Mouse (Mus musculus) limb, embryonic 15.5 days (tissue): ENCODE data around the gene 4933405L10Rik. TPM values are rescaled to one million over a fixed set of nuclear protein-coding genes. Genes with fewer than 3 reads are reported as not detected.

Source experiments
- polyA plus RNA-seq: library from polyadenylated mRNA; unstranded; fragments of >200 nt; fragmentation: Nextera tagmentation; extraction: Ambion mirVana; gene quantifications from 2 replicates; pipeline ENCODE4 v1.2.1, GENCODE M21; 2015

Gene 4933405L10Rik
- polyA plus RNA-seq, 1 experiment from 2014 or later, result 0.12 TPM

Other genes with a start within 250 kb of the 4933405L10Rik start
- 160 and 305 TPM in 2 replicates for gene Tppp3, start 236.1 kb upstream of the 4933405L10Rik start, polyA plus RNA-seq
- gene Zdhhc1, start 210.8 kb upstream of the 4933405L10Rik start, polyA plus RNA-seq, result 40.0 and 42.2 TPM in 2 replicates
- gene Hsd11b2, start 188.9 kb upstream of the 4933405L10Rik start, polyA plus RNA-seq, result 1.2 and 1.9 TPM in 2 replicates
- 97.4 and 103 TPM in 2 replicates for gene Atp6v0d1, start 141.6 kb upstream of the 4933405L10Rik start, polyA plus RNA-seq
- 20.9 and 24.6 TPM in 2 replicates for gene Ripor1, start 102.4 kb upstream of the 4933405L10Rik start, polyA plus RNA-seq
- 93.8 and 108 TPM in 2 replicates for gene Ctcf, start 71.1 kb upstream of the 4933405L10Rik start, polyA plus RNA-seq
- 1.8 and 2.4 TPM in 2 replicates for gene Agrp, start 70.3 kb upstream of the 4933405L10Rik start, polyA plus RNA-seq
- 0.47 and 0.58 TPM in 2 replicates for gene Carmil2, start 21.4 kb upstream of the 4933405L10Rik start, polyA plus RNA-seq
- 62.6 and 63.2 TPM in 2 replicates for gene Acd, start 6.6 kb upstream of the 4933405L10Rik start, polyA plus RNA-seq
- 15.2 and 17.5 TPM in 2 replicates for gene Pard6a, start 6.5 kb upstream of the 4933405L10Rik start, polyA plus RNA-seq
- 21.7 and 23.0 TPM in 2 replicates for gene Enkd1, start 555 bp downstream of the 4933405L10Rik start, polyA plus RNA-seq
- 20.1 and 22.1 TPM in 2 replicates for gene Gfod2, start 51.0 kb downstream of the 4933405L10Rik start, polyA plus RNA-seq
- 11.1 and 11.7 TPM in 2 replicates for gene Ranbp10, start 119.7 kb downstream of the 4933405L10Rik start, polyA plus RNA-seq
- 0.28 and 0.47 TPM in 2 replicates for gene Tsnaxip1, start 120.1 kb downstream of the 4933405L10Rik start, polyA plus RNA-seq
- 42.3 and 44.7 TPM in 2 replicates for gene Cenpt, start 145.6 kb downstream of the 4933405L10Rik start, polyA plus RNA-seq
- 71.2 and 73.0 TPM in 2 replicates for gene Thap11, start 147.5 kb downstream of the 4933405L10Rik start, polyA plus RNA-seq
- gene Nutf2, start 152.9 kb downstream of the 4933405L10Rik start, polyA plus RNA-seq, result 195 and 202 TPM in 2 replicates
- gene Edc4, start 173.2 kb downstream of the 4933405L10Rik start, polyA plus RNA-seq, result 47.3 and 49.5 TPM in 2 replicates
- gene Nrn1l, start 185.9 kb downstream of the 4933405L10Rik start, polyA plus RNA-seq, result 0.26 and 0.41 TPM in 2 replicates
- 36.1 and 38.6 TPM in 2 replicates for gene Pskh1, start 192.8 kb downstream of the 4933405L10Rik start, polyA plus RNA-seq
- 0.96 and 1.1 TPM in 2 replicates for gene Ctrl, start 226.2 kb downstream of the 4933405L10Rik start, polyA plus RNA-seq
- gene Psmb10, start 230.8 kb downstream of the 4933405L10Rik start, polyA plus RNA-seq, result 30.0 and 30.7 TPM in 2 replicates
- gene Lcat, start 235.7 kb downstream of the 4933405L10Rik start, polyA plus RNA-seq, result 3.1 and 3.2 TPM in 2 replicates